Comparison of ENCODE assay signal across 23 mouse cellular contexts in genomic region chr5:21211406-21211805, GRCm38 (mm10). TPM values are rescaled to one million over a fixed set of nuclear protein-coding genes. Genes with fewer than 3 reads are reported as not detected.
DNase-seq lines count a peak whose midpoint lies in the region; ATAC-seq and TF ChIP-seq lines count a peak whose summit lies in the region.
"Had no signal": no experiment of that assay in that cellular context is flagged by ENCODE, and none has a peak within 500 bp of the region (broad histone marks: within the 10 kb centered on the region; RNA-seq: fewer than 3 reads in every experiment).

No protein-coding gene starts in this region.

- no peak for DNase-seq in embryonic facial prominence, embryonic 10.5 days (ENCODE audit: low spot score)
- DNase-seq in 3T3-L1 (ENCODE audit: low read depth, low spot score): peak; percentile 56
- DNase-seq in kidney, postnatal 10 days: no peak
- DNase-seq: adrenal gland, adult 8-10 months; adrenal gland, postnatal 25 days; cerebellum, adult 11 months; cerebellum, adult 18-20 months; cerebellum, adult 8-10 months; cerebellum, adult 9-11 months; cerebellum, postnatal 14 days; cerebellum, postnatal 36 days; embryo, embryonic 11 days had no signal

- H3K4me1 ChIP-seq in embryonic facial prominence, embryonic 12.5 days: no peaks in the 10 kb centered on the region
- no peaks in the 10 kb centered on the region; the same call in 1 of the 2 replicates for H3K4me1 ChIP-seq in embryonic facial prominence, embryonic 10.5 days
- H3K4me1 ChIP-seq: embryonic facial prominence, embryonic 13.5 days; embryonic facial prominence, embryonic 15.5 days; forebrain, embryonic 10.5 days; forebrain, embryonic 12.5 days had no signal

- H3K4me3 ChIP-seq in embryonic facial prominence, embryonic 12.5 days: no peak overlapping the region
- H3K4me3 ChIP-seq in embryonic facial prominence, embryonic 10.5 days: no peak overlapping the region
- H3K4me3 ChIP-seq in myocyte: no peak overlapping the region
- H3K4me3 ChIP-seq: embryonic facial prominence, embryonic 13.5 days; embryonic facial prominence, embryonic 15.5 days; erythroblast, embryonic 14.5 days; forebrain, embryonic 10.5 days; forebrain, embryonic 12.5 days had no signal

- H3K27ac ChIP-seq in embryonic facial prominence, embryonic 12.5 days: no peak overlapping the region
- no peak overlapping the region for H3K27ac ChIP-seq in embryonic facial prominence, embryonic 10.5 days (replicated peaks)
- H3K27ac ChIP-seq: embryonic facial prominence, embryonic 13.5 days; embryonic facial prominence, embryonic 15.5 days; forebrain, embryonic 10.5 days; forebrain, embryonic 12.5 days had no signal

- no peaks in the 10 kb centered on the region for H3K27me3 ChIP-seq in embryonic facial prominence, embryonic 12.5 days
- no peaks in the 10 kb centered on the region for H3K27me3 ChIP-seq in embryonic facial prominence, embryonic 10.5 days (replicated peaks; ENCODE audit: low read depth, poor library complexity, severe bottlenecking)
- no peaks in the 10 kb centered on the region for H3K27me3 ChIP-seq in myocyte (ENCODE audit: control insufficient read depth, insufficient read depth, insufficient read length)
- H3K27me3 ChIP-seq: embryonic facial prominence, embryonic 13.5 days; embryonic facial prominence, embryonic 15.5 days; forebrain, embryonic 12.5 days; Patski had no signal

- H3K36me3 ChIP-seq in embryonic facial prominence, embryonic 12.5 days: no peaks in the 10 kb centered on the region
- no peaks in the 10 kb centered on the region for H3K36me3 ChIP-seq in embryonic facial prominence, embryonic 10.5 days (replicated peaks)
- no peaks in the 10 kb centered on the region for H3K36me3 ChIP-seq in myocyte (ENCODE audit: control insufficient read depth, insufficient read depth)
- H3K36me3 ChIP-seq: embryonic facial prominence, embryonic 13.5 days; embryonic facial prominence, embryonic 15.5 days; forebrain, embryonic 10.5 days; forebrain, embryonic 12.5 days had no signal

- H3K4me2 ChIP-seq in embryonic facial prominence, embryonic 12.5 days (replicated peaks): no peak overlapping the region
- peak overlapping the region; percentile 7 for H3K4me2 ChIP-seq in myocyte (ENCODE audit: low read depth)
- H3K4me2 ChIP-seq: embryonic facial prominence, embryonic 13.5 days; embryonic facial prominence, embryonic 15.5 days; forebrain, embryonic 12.5 days had no signal

- no peaks in the 10 kb centered on the region for H3K9me3 ChIP-seq in embryonic facial prominence, embryonic 12.5 days
- no peaks in the 10 kb centered on the region for H3K9me3 ChIP-seq in embryonic facial prominence, embryonic 10.5 days
- H3K9me3 ChIP-seq: embryonic facial prominence, embryonic 13.5 days; embryonic facial prominence, embryonic 15.5 days; forebrain, embryonic 10.5 days; forebrain, embryonic 12.5 days had no signal

- 71% methylated on average over 1 of the region's 1 CpGs for WGBS in embryonic facial prominence, embryonic 12.5 days
- WGBS in embryonic facial prominence, embryonic 10.5 days: 90% methylated on average over 1 of the region's 1 CpGs

- no peak for TF ChIP-seq POLR2A in myocyte (IDR thresholded peaks at IDR 0.05; ENCODE audit: insufficient read length, low read depth)

- H3K9ac ChIP-seq in embryonic facial prominence, embryonic 12.5 days: 0 out of 2 replicates have a peak overlapping the region, but pooled peaks have one; percentile 10
- H3K9ac ChIP-seq: embryonic facial prominence, embryonic 13.5 days; embryonic facial prominence, embryonic 15.5 days; forebrain, embryonic 12.5 days had no signal

- no peaks in the 10 kb centered on the region for H3K79me2 ChIP-seq in myocyte (ENCODE audit: control insufficient read depth, insufficient read depth)

- ATAC-seq in embryonic facial prominence, embryonic 12.5 days (ENCODE audit: insufficient number of reproducible peaks, insufficient read depth, low FRiP score, low TSS enrichment): no peak
- ATAC-seq: activated CD4-positive, CD25-positive, alpha-beta regulatory T cell, adult 4 months; forebrain, embryonic 14.5 days; forebrain, embryonic 16.5 days; Patski had no signal

- H3ac ChIP-seq in myocyte (ENCODE audit: control insufficient read depth, insufficient read length): no peak overlapping the region

TF ChIP-seq in myocyte, 11 proteins besides CTCF, POLR2A, EP300 and RAD21:
- no peak for TF ChIP-seq E2F4 (IDR thresholded peaks at IDR 0.05; ENCODE audit: insufficient read depth)
- TF ChIP-seq USF1 (IDR thresholded peaks at IDR 0.05; ENCODE audit: low read depth): no peak
- TF ChIP-seq MYOG (IDR thresholded peaks at IDR 0.05; ENCODE audit: control insufficient read depth in 1 of 3, insufficient read depth in 1 of 3, insufficient read length in 2 of 3, low read depth in 2 of 3): no peak
- TF ChIP-seq CEBPB (IDR thresholded peaks at IDR 0.05; ENCODE audit: insufficient read depth, poor library complexity, severe bottlenecking): no peak
- TF ChIP-seq REST (IDR thresholded peaks at IDR 0.05; ENCODE audit: insufficient read depth, insufficient read length): no peak
- no peak for TF ChIP-seq POLR2AphosphoS2 (IDR thresholded peaks at IDR 0.05; ENCODE audit: insufficient read length, low read depth)
- no peak for TF ChIP-seq MYOD1 (IDR thresholded peaks at IDR 0.05; ENCODE audit: control insufficient read depth in 1 of 3, insufficient read length in 2 of 3, low read depth in 2 of 3)
- TF ChIP-seq TCF3 (IDR thresholded peaks at IDR 0.05; ENCODE audit: insufficient read length, low read depth): no peak
- no peak for TF ChIP-seq TCF12 (IDR thresholded peaks at IDR 0.05; ENCODE audit: insufficient read depth, poor library complexity, severe bottlenecking)
- TF ChIP-seq MAX (IDR thresholded peaks at IDR 0.05; ENCODE audit: low read depth): no peak
- TF ChIP-seq SRF (IDR thresholded peaks at IDR 0.05; ENCODE audit: control insufficient read depth, insufficient read length, low read depth): no peak

RNA-seq across cellular contexts. Expression of gene Gsap, which starts 25.4 kb away (rescaled TPM):
- polyA plus RNA-seq in embryonic facial prominence, embryonic 12.5 days (2016; fragmentation: Nextera tagmentation; extraction: Ambion mirVana): 1.8 and 2.0 TPM in 2 replicates
- polyA plus RNA-seq in embryonic facial prominence, embryonic 10.5 days (2016; fragmentation: Nextera tagmentation; extraction: Ambion mirVana): 0.85 and 1.5 TPM in 2 replicates
- polyA plus RNA-seq in myocyte (2012; fragmentation: generic; extraction: Trizol): 2.6 TPM
